Mouse (Mus musculus) heart, adult 2 months (tissue): ENCODE data around the gene Cobll1. TPM values are rescaled to one million over a fixed set of nuclear protein-coding genes. Genes with fewer than 3 reads are reported as not detected.

Source experiments
- DNase-seq, 2 experiments: peaks; one replicate each; pipeline ENCODE4 v3.0.0; 2021
- H3K27ac ChIP-seq: fragments of 200-600 bp; 2 replicates; pipeline ENCODE4 v1.8.1; 2022
- H3K27me3 ChIP-seq: fragments of 200-500 bp; 2 replicates; pipeline ENCODE4 v1.6.1; 2012; ENCODE audit warnings: mild to moderate bottlenecking, low read length, inconsistent platforms, mixed read lengths; ENCODE audit not compliant: control insufficient read depth, insufficient read depth
- H3K36me3 ChIP-seq: fragments of 200-500 bp; 2 replicates; pipeline ENCODE4 v1.6.1; 2012; ENCODE audit warnings: low read length, inconsistent platforms; ENCODE audit not compliant: control insufficient read depth, insufficient read depth
- H3K4me1 ChIP-seq: fragments of 200-500 bp; 2 replicates; pipeline ENCODE4 v1.6.1; 2011; ENCODE audit warnings: low read length; ENCODE audit not compliant: control insufficient read depth, insufficient read depth
- H3K4me3 ChIP-seq: fragments of 200-600 bp; 2 replicates; pipeline ENCODE4 v1.8.1; 2022
- H3K79me2 ChIP-seq: fragments of 200-500 bp; replicated peaks from 2 replicates; pipeline ENCODE4 v1.6.1; 2012; ENCODE audit warnings: mild to moderate bottlenecking, inconsistent platforms, low read length, moderate library complexity, mixed read lengths; ENCODE audit not compliant: control insufficient read depth, insufficient read depth
- H3K9ac ChIP-seq: fragments of 200-500 bp; 2 replicates; pipeline ENCODE4 v1.6.1; 2012; ENCODE audit warnings: low read depth, mild to moderate bottlenecking, control low read depth, inconsistent platforms, low read length, mixed read lengths
- CTCF ChIP-seq: fragments of 200-600 bp; IDR thresholded peaks from 2 replicates; pipeline ENCODE4 v1.8.1; 2022; ENCODE audit warnings: antibody characterized with exemption, mild to moderate bottlenecking, moderate library complexity
- EP300 ChIP-seq: fragments of 200-500 bp; IDR thresholded peaks from 2 replicates; pipeline ENCODE4 v1.6.1; 2011; ENCODE audit warnings: low read depth, low read length, control low read depth; ENCODE audit not compliant: insufficient read depth
- POLR2A ChIP-seq: fragments of 200-500 bp; IDR thresholded peaks from 2 replicates; pipeline ENCODE4 v1.6.1; 2011; ENCODE audit warnings: mild to moderate bottlenecking, low read depth, low read length, control low read depth; ENCODE audit not compliant: insufficient read depth
- WGBS: fragments of 180-500 bp; shearing (Covaris S2); methylation state at CpG from one replicate; pipeline ENCODE4 v1.1.7; 2018; 5-methylcytosine and 5-hydroxymethylcytosine counted together
- intact Hi-C: fragments of 180-260 bp; cut with DNase I; formaldehyde crosslinking; loops from one replicate; pipeline ENCODE4 v1.15.1; 2025
- polyA plus RNA-seq: library from polyadenylated mRNA; depleted of rRNA; stranded (reverse); fragments of >200 nt; gene quantifications from 2 replicates; pipeline ENCODE4 v1.2.3, GENCODE M21; 2012
- total RNA-seq, 2 experiments: library from RNA; stranded (reverse); gene quantifications; 2 replicates each; pipeline ENCODE4 v1.2.3; 2021

Gene Cobll1
- total and polyA plus RNA-seq, 3 experiments = 19.3 to 76.8 (median 53.3) TPM

DNA sequence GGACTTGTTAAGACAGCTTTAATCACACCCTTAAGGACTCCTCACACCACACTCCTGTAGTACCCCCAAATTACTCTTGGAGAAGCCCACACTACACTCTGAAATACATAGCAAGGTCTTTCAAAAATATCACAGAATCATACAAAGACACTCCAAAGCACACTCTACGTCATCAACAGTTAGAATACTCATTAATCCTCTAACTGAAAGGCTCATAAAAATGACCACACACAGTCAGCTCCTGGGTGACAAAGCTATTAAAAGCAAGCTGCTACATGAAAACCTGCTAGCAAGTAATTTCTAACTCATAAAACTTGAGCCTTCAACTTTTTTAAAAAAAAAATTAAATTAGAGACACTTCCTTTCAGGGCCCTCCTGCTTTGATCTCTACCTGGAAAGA lies 91.8 kb downstream of the Cobll1 start:
- intact Hi-C loops = loop anchor here (5.0 kb wide), 1 partner anchor 420 kb away; the partner anchor contains the start of gene Scn3a
- TF ChIP-seq POLR2A (no peak), EP300 (no peak), CTCF (no peak)
- no peak for DNase-seq
- no peak overlapping the region for H3K4me3 ChIP-seq
- H3K4me1 ChIP-seq = no peaks in the 10 kb centered on the region
- peaks cover 2% of the 10 kb centered on the region; the same call in 1 of the 2 replicates for H3K36me3 ChIP-seq
- WGBS = 91% methylated on average over 1 of the region's 1 CpGs
- H3K79me2 ChIP-seq = no peaks in the 10 kb centered on the region
- no peak overlapping the region for H3K9ac ChIP-seq
- H3K27ac ChIP-seq = no peak overlapping the region
- no peaks in the 10 kb centered on the region for H3K27me3 ChIP-seq

DNA sequence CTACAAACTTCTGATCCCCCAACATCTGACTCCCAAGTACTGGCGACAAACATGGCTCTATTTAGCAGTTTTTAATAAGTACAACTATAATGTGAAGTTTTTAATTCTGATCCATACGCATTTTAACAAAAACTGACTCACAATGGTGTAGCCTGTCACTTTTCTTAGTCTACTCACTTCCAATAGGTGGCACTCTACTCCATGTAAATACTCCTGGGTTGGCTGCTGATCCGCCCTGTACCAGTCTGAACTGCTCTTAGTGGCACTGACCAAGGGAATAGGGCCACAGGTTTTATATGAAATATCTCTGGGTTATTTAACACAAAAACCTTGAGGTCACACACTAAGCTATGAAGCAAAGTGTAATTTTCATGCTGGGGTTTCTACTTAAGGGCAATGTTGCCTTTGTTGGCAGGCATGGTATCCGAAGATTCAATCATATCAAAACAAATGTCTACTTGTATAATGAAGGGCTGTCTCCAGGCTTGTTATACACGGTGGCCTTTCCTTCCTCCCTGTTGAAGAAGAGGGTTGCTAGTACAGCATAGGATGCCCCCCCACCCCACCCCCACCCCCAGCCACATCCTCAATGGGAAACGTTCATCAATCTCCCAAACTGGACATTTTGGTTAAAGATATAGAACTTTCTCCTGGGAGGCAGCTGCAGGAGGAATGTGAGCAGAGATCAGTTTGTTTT lies 93.6 kb downstream of the Cobll1 start:
- H3K27ac ChIP-seq = no peak overlapping the region
- no peaks in the 10 kb centered on the region for H3K79me2 ChIP-seq
- H3K4me3 ChIP-seq = no peak overlapping the region
- H3K27me3 ChIP-seq = no peaks in the 10 kb centered on the region
- peaks cover 5% of the 10 kb centered on the region for H3K4me1 ChIP-seq
- no peak overlapping the region for H3K9ac ChIP-seq
- H3K36me3 ChIP-seq = peaks cover 8% of the 10 kb centered on the region; the same call in 1 of the 2 replicates
- TF ChIP-seq EP300 (no peak), CTCF (peak; percentile 84), POLR2A (no peak)
- 53% methylated on average over 6 of the region's 6 CpGs for WGBS
- intact Hi-C loops = loop anchor here (1.0 to 5.0 kb wide), 4 partner anchors 93 to 422 kb away; partner anchors contain the start of genes Cobll1 and Scn3a
- DNase-seq = peak in 1 of 2 experiments; percentile 21

DNA sequence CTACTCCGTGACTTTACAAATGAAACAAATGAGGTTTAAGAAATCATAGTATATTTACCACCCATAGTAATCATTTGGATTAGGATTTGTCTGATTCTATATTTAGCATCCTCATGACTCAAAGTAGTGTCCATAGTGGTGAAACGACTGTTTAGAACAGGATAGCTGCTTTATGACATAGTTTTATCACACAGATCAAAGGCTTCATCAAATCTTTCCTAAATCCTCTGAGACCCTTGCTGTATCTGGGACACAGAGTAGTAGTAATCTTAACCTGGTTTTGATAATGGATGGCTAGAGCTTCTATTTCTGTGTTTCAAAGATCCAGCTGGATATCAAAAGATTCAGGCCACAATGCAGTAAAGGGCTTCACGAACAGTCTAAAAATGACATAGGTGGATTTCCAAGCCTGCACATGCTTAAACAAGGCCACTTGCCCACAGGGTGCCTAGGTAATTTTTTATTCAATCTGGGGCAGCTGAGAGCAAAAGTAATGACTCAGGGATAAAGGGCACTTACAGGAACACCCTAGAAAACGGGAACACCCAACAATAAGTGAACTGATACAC lies 98.0 kb downstream of the Cobll1 start:
- peaks cover 1% of the 10 kb centered on the region; the same call in 1 of the 2 replicates for H3K79me2 ChIP-seq
- H3K4me3 ChIP-seq = no peak overlapping the region
- peak overlapping the region; percentile 61 for H3K27ac ChIP-seq
- peaks cover 11% of the 10 kb centered on the region for H3K36me3 ChIP-seq
- no peaks in the 10 kb centered on the region for H3K27me3 ChIP-seq
- WGBS = 61% methylated on average over 4 of the region's 4 CpGs
- H3K9ac ChIP-seq = no peak overlapping the region
- TF ChIP-seq POLR2A = no peak
- no peak for TF ChIP-seq EP300
- TF ChIP-seq CTCF = no peak
- intact Hi-C loops = no loop called here
- H3K4me1 ChIP-seq = peaks cover 7% of the 10 kb centered on the region
- no peak for DNase-seq

GRCm38 (mm10) chr2:65140330-65140922 lies 98.8 kb downstream of the Cobll1 start:
- H3K27ac ChIP-seq = peak overlapping the region; percentile 61
- H3K4me3 ChIP-seq = no peak overlapping the region
- peaks cover 11% of the 10 kb centered on the region for H3K36me3 ChIP-seq
- intact Hi-C loops = no loop called here
- no peak overlapping the region for H3K9ac ChIP-seq
- no peaks in the 10 kb centered on the region for H3K27me3 ChIP-seq
- DNase-seq = peak in 1 of 2 experiments; percentile 43
- TF ChIP-seq CTCF (no peak), EP300 (no peak), POLR2A (no peak)
- 29% methylated on average over 6 of the region's 6 CpGs for WGBS
- peaks cover 7% of the 10 kb centered on the region for H3K4me1 ChIP-seq
- peaks cover 1% of the 10 kb centered on the region; the same call in 1 of the 2 replicates for H3K79me2 ChIP-seq

DNA sequence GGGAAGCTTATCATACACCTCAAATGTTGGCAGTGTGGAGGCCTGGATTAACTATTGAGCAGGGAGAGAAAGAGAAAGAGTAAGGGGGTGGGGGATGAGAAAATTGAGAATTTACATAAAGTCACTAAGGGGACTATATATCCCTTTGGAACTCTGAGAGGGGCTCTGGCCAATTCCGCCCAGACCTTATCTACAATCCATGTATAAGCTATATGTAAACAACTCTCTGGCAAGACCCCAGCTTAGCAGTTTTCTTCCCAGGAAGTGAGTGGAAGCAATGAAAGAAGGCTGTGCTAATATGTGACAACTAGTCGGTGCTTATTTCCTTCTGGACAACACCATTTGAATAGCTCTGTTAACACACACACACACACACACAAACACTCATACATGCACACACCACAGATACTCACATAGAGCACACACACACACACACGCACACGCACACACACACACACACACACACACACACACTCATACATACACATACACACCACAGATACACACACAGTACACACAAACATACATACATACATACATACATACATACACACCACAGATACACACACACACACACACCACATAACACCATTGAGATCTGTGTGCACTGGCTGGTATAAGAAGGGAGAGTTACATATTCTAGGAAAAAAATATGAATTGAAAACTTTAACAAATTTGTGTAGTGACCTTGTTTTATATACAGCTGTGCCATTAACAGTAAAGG lies 99.4 kb downstream of the Cobll1 start:
- no peak for DNase-seq
- no peak overlapping the region for H3K4me3 ChIP-seq
- peaks cover 1% of the 10 kb centered on the region; the same call in 1 of the 2 replicates for H3K79me2 ChIP-seq
- H3K27ac ChIP-seq = peak overlapping the region; percentile 61
- TF ChIP-seq CTCF = no peak
- no peak for TF ChIP-seq POLR2A
- TF ChIP-seq EP300 = no peak
- H3K4me1 ChIP-seq = peaks cover 7% of the 10 kb centered on the region
- H3K27me3 ChIP-seq = no peaks in the 10 kb centered on the region
- 63% methylated on average over 4 of the region's 4 CpGs for WGBS
- peaks cover 11% of the 10 kb centered on the region for H3K36me3 ChIP-seq
- no peak overlapping the region for H3K9ac ChIP-seq
- intact Hi-C loops = no loop called here
